Mouse (Mus musculus) cerebellum, adult 2 months (tissue): ENCODE results near the gene Tbc1d17.

ENCODE experiments used
- CTCF ChIP-seq: fragments of 200-500 bp; IDR thresholded peaks from 2 replicates; pipeline ENCODE4 v1.5.1; 2011; ENCODE audit warnings: low read depth, mild to moderate bottlenecking, control low read depth, low read length, moderate library complexity, borderline replicate concordance; ENCODE audit not compliant: insufficient read depth
- POLR2A ChIP-seq: fragments of 200-500 bp; IDR thresholded peaks from 2 replicates; pipeline ENCODE4 v1.6.1; 2011; ENCODE audit warnings: low read length, control low read depth, borderline replicate concordance; ENCODE audit not compliant: insufficient read depth

DNA sequence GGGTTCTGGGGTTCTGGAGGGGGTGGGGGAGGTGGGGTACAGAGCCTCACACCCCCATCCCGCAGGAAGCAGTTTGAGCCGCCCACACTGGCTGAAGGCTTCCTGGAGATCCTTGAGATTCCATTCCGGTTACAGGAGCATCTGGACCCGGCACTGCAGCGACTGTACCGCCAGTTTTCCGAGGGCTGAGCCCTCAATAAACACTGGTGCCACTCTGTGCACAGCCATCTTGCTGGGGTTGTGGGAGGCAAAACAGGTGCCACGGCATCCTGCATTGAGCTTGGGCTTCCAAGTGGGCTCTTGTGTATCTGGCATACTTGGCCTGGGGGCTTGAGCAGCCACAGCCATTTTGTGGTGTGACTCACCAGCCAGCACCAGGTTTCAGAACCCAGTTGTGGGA is 13.6 kb upstream of the Tbc1d17 start:
- no peak for TF ChIP-seq CTCF
- TF ChIP-seq POLR2A, result no peak
